Mouse (Mus musculus): Measurements from ENCODE around the gene Gm20388. TPM values are rescaled to one million over a fixed set of nuclear protein-coding genes. Genes with fewer than 3 reads are reported as not detected.
A peak's percentile ranks its signal among the peaks of the same experiment; 100 is the strongest.

Gene Gm20388
- total and polyA plus RNA-seq, 2 experiments from 2014 or later: 51.3 TPM; not detected in 1

GRCm38 (mm10) chr8:124340360-124341068, 4429.9 kb downstream of the Gm20388 start:
- Histone ChIP-seq H3K27ac (ENCODE audit: low read depth, low read length) (no peak overlapping the region), H3K27me3 (ENCODE audit: insufficient read depth, low read length) (no peaks in the 10 kb centered on the region), H3K4me2 (ENCODE audit: low read depth) (no peak overlapping the region), H3K4me1 (ENCODE audit: insufficient read depth) (no peaks in the 10 kb centered on the region), H3K9me3 (ENCODE audit: low read length) (no peaks in the 10 kb centered on the region), H3K36me3 (ENCODE audit: insufficient read depth) (peaks cover 68% of the 10 kb centered on the region), H3K4me3 (ENCODE audit: low read depth, low read length) (no peak overlapping the region), H3K9ac (no peak overlapping the region)
- DNase-seq (no peak), ATAC-seq (no peak)
- no peak for TF ChIP-seq CTCF (IDR thresholded peaks at IDR 0.05; ENCODE audit: low read depth)
- 69% methylated on average over 17 of the region's 17 CpGs for WGBS

DNA sequence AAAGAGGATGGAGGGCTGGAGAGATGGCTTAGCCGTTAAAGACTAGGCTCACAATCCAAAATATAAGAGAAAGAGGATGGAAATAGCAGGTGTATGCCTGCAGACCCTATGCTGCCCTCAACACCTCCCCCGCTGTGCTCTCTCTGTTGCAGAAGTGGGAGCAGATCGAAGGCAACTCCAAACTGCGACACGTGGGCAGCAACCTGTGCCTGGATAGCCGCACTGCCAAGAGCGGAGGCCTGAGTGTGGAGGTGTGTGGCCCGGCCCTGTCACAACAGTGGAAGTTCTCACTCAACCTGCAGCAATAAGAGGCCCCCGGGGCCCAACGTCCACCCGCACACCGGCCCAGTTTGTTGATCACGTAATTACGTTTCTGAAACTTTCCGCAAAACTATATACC, 4432.5 kb downstream of the Gm20388 start:
- WGBS: 95% methylated on average over 15 of the region's 15 CpGs
- Histone ChIP-seq H3K27ac (ENCODE audit: low read depth, low read length) (no peak overlapping the region), H3K27me3 (ENCODE audit: insufficient read depth, low read length) (no peaks in the 10 kb centered on the region), H3K4me2 (ENCODE audit: low read depth) (no peak overlapping the region), H3K9me3 (ENCODE audit: low read length) (no peaks in the 10 kb centered on the region), H3K9ac (no peak overlapping the region), H3K36me3 (ENCODE audit: insufficient read depth) (peaks cover 48% of the 10 kb centered on the region), H3K4me3 (ENCODE audit: low read depth, low read length) (no peak overlapping the region), H3K4me1 (ENCODE audit: insufficient read depth) (no peaks in the 10 kb centered on the region)
- no peak for ATAC-seq
- no peak for DNase-seq
- no peak for TF ChIP-seq CTCF (IDR thresholded peaks at IDR 0.05; ENCODE audit: low read depth)

DNA sequence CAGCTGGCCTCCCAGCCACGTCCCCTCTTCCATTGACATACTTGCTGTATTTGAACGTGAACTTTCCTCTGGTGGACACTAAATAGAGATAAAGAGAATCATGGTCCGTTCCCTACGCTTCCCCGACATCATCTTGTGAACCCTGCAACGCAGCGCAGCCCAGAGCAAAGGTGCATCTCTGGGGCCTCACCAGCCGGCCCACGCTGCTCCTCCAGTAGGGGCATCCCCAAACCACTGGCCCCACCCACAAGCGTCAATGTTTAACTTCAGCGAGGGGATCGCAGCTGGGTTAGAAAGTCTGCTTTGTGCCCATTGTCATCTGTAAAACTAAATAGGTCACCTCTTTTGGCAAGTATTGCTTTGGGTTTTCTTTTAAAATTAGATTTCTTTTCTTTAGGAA, 4433.4 kb downstream of the Gm20388 start:
- 91% methylated on average over 12 of the region's 12 CpGs for WGBS
- no peak overlapping the region for H3K4me3 ChIP-seq (ENCODE audit: low read depth, low read length)
- DNase-seq (no peak), ATAC-seq (no peak)
- H3K27me3 ChIP-seq (ENCODE audit: insufficient read depth, low read length): no peaks in the 10 kb centered on the region
- no peak overlapping the region for H3K9ac ChIP-seq
- no peaks in the 10 kb centered on the region for H3K9me3 ChIP-seq (ENCODE audit: low read length)
- H3K4me1 ChIP-seq (ENCODE audit: insufficient read depth): no peaks in the 10 kb centered on the region
- no peak overlapping the region for H3K27ac ChIP-seq (ENCODE audit: low read depth, low read length)
- no peak for TF ChIP-seq CTCF (IDR thresholded peaks at IDR 0.05; ENCODE audit: low read depth)
- no peak overlapping the region for H3K4me2 ChIP-seq (ENCODE audit: low read depth)
- H3K36me3 ChIP-seq (ENCODE audit: insufficient read depth): peaks cover 41% of the 10 kb centered on the region

DNA sequence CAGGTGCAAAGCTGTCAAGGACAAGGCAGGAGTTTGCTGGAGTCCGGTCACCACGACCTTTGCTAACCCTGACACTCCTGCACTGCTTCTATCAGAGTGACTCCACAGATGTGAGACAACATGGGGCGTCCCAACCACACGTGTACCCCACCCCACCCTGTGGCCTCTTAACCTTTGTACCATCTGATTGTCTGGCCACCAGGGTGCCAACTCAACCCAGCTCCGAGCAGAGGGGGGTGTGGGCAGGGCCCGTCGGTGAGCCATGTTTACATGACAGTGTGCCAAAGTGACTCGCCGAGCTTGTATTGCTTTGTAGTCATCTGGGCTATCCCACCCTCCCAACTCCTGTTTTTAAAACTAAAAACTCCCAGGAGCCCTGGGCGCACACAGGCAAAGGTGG, 4434.5 kb downstream of the Gm20388 start:
- H3K9ac ChIP-seq: no peak overlapping the region
- no peaks in the 10 kb centered on the region for H3K27me3 ChIP-seq (ENCODE audit: insufficient read depth, low read length)
- TF ChIP-seq CTCF (IDR thresholded peaks at IDR 0.05; ENCODE audit: low read depth): no peak
- no peaks in the 10 kb centered on the region for H3K9me3 ChIP-seq (ENCODE audit: low read length)
- H3K36me3 ChIP-seq (ENCODE audit: insufficient read depth): peaks cover 31% of the 10 kb centered on the region
- no peak for DNase-seq
- H3K4me3 ChIP-seq (ENCODE audit: low read depth, low read length): no peak overlapping the region
- no peaks in the 10 kb centered on the region for H3K4me1 ChIP-seq (ENCODE audit: insufficient read depth)
- WGBS: 82% methylated on average over 10 of the region's 10 CpGs
- ATAC-seq: no peak
- H3K4me2 ChIP-seq (ENCODE audit: low read depth): no peak overlapping the region
- H3K27ac ChIP-seq (ENCODE audit: low read depth, low read length): no peak overlapping the region

- H3K27me3 ChIP-seq (ENCODE audit: insufficient read depth, low read length): no peaks in the 10 kb centered on the region
- H3K4me1 ChIP-seq (ENCODE audit: insufficient read depth): no peaks in the 10 kb centered on the region
- no peak overlapping the region for H3K4me2 ChIP-seq (ENCODE audit: low read depth)
- 46% methylated on average over 19 of the region's 19 CpGs for WGBS
- H3K4me3 ChIP-seq (ENCODE audit: low read depth, low read length): no peak overlapping the region
- ATAC-seq (peak; percentile 76), DNase-seq (peak; percentile 85)
- peak; percentile 97 for TF ChIP-seq CTCF (IDR thresholded peaks at IDR 0.05; ENCODE audit: low read depth)
- peaks cover 18% of the 10 kb centered on the region for H3K36me3 ChIP-seq (ENCODE audit: insufficient read depth)
- no peak overlapping the region for H3K9ac ChIP-seq
- H3K27ac ChIP-seq (ENCODE audit: low read depth, low read length): no peak overlapping the region
- H3K9me3 ChIP-seq (ENCODE audit: low read length): no peaks in the 10 kb centered on the region
Observed at GRCm38 (mm10) chr8:124346852-124347523, 4436.3 kb downstream of the Gm20388 start.

- WGBS: 58% methylated on average over 1 of the region's 1 CpGs
- Histone ChIP-seq H3K9ac (no peak overlapping the region), H3K4me1 (ENCODE audit: insufficient read depth) (no peaks in the 10 kb centered on the region), H3K4me2 (ENCODE audit: low read depth) (no peak overlapping the region), H3K27me3 (ENCODE audit: insufficient read depth, low read length) (no peaks in the 10 kb centered on the region), H3K4me3 (ENCODE audit: low read depth, low read length) (no peak overlapping the region), H3K27ac (ENCODE audit: low read depth, low read length) (no peak overlapping the region), H3K9me3 (ENCODE audit: low read length) (no peaks in the 10 kb centered on the region), H3K36me3 (ENCODE audit: insufficient read depth) (peaks cover 14% of the 10 kb centered on the region)
- DNase-seq: no peak
- ATAC-seq: no peak
- TF ChIP-seq CTCF (IDR thresholded peaks at IDR 0.05; ENCODE audit: low read depth): no peak
Observed at GRCm38 (mm10) chr8:124348087-124348486, 4437.4 kb downstream of the Gm20388 start.

GRCm38 (mm10) chr8:124349663-124350062, 4439.0 kb downstream of the Gm20388 start:
- no peaks in the 10 kb centered on the region for H3K9me3 ChIP-seq (ENCODE audit: low read length)
- no peaks in the 10 kb centered on the region for H3K27me3 ChIP-seq (ENCODE audit: insufficient read depth, low read length)
- H3K27ac ChIP-seq (ENCODE audit: low read depth, low read length): no peak overlapping the region
- no peaks in the 10 kb centered on the region for H3K4me1 ChIP-seq (ENCODE audit: insufficient read depth)
- WGBS: 36% methylated on average over 7 of the region's 7 CpGs
- no peak overlapping the region for H3K9ac ChIP-seq
- H3K4me2 ChIP-seq (ENCODE audit: low read depth): no peak overlapping the region
- peak; percentile 89 for DNase-seq
- peak; percentile 99 for TF ChIP-seq CTCF (IDR thresholded peaks at IDR 0.05; ENCODE audit: low read depth)
- no peak overlapping the region for H3K4me3 ChIP-seq (ENCODE audit: low read depth, low read length)
- ATAC-seq: peak; percentile 69
- peaks cover 5% of the 10 kb centered on the region; the same call in 1 of the 2 replicates for H3K36me3 ChIP-seq (ENCODE audit: insufficient read depth)

Measured in forebrain, postnatal 0 days (tissue).